Mouse (Mus musculus) limb, embryonic 12.5 days (tissue): ENCODE measurements at regions not wholly inside any gene's neighbourhood (a gene's known extent, or its start where the extent isn't known, plus 50 kb on each side); places are given as distances from the start of the nearest gene placed in this dataset.

Experiments used
- ATAC-seq: fragments of 200-750 bp; cut with Nextera tagmentation; 2 replicates; pipeline ENCODE4 v1.8.0; 2017; ENCODE audit warnings: low read depth, moderate TSS enrichment; ENCODE audit not compliant: insufficient number of reproducible peaks, insufficient read depth, low FRiP score, low TSS enrichment
- H3K27ac ChIP-seq: fragments of 300-500 bp; sonication (generic); 2 replicates; pipeline ENCODE4 v1.5.1; 2016; ENCODE audit warnings: mild to moderate bottlenecking, moderate library complexity
- H3K27me3 ChIP-seq: fragments of 300-500 bp; sonication (generic); 2 replicates; pipeline ENCODE4 v1.6.1; 2016; ENCODE audit warnings: mild to moderate bottlenecking, moderate library complexity
- H3K36me3 ChIP-seq: fragments of 300-500 bp; sonication (generic); 2 replicates; pipeline ENCODE4 v1.6.1; 2016; ENCODE audit warnings: mild to moderate bottlenecking, moderate library complexity
- H3K4me1 ChIP-seq: fragments of 300-500 bp; sonication (generic); replicated peaks from 2 replicates; pipeline ENCODE4 v1.6.1; 2016
- H3K4me2 ChIP-seq: fragments of 300-500 bp; sonication (generic); 2 replicates; pipeline ENCODE4 v1.6.1; 2016; ENCODE audit warnings: mild to moderate bottlenecking, moderate library complexity
- H3K4me3 ChIP-seq: fragments of 300-500 bp; sonication (generic); replicated peaks from 2 replicates; pipeline ENCODE4 v1.5.1; 2016; ENCODE audit warnings: mild to moderate bottlenecking
- H3K9ac ChIP-seq: fragments of 300-500 bp; sonication (generic); replicated peaks from 2 replicates; pipeline ENCODE4 v1.6.1; 2016; ENCODE audit warnings: mild to moderate bottlenecking, moderate library complexity
- H3K9me3 ChIP-seq: fragments of 300-500 bp; sonication (generic); 2 replicates; pipeline ENCODE4 v1.6.1; 2016; ENCODE audit warnings: mild to moderate bottlenecking, moderate library complexity
- WGBS: fragments of 180-500 bp; shearing (Covaris S2); methylation state at CpG from one replicate; pipeline ENCODE4 v1.1.7; 2016; 5-methylcytosine and 5-hydroxymethylcytosine counted together

GRCm38 (mm10) chr15:36362911-36363565, 644.5 kb downstream of the Zfp706 start:
- H3K36me3 ChIP-seq: no peaks in the 10 kb centered on the region
- no peak overlapping the region for H3K4me3 ChIP-seq
- no peak overlapping the region for H3K9ac ChIP-seq
- 74% methylated on average over 4 of the region's 4 CpGs for WGBS
- H3K4me2 ChIP-seq: no peak overlapping the region
- H3K9me3 ChIP-seq: no peaks in the 10 kb centered on the region
- H3K27me3 ChIP-seq: no peaks in the 10 kb centered on the region
- H3K27ac ChIP-seq: no peak overlapping the region
- no peak for ATAC-seq
- H3K4me1 ChIP-seq: no peaks in the 10 kb centered on the region

DNA sequence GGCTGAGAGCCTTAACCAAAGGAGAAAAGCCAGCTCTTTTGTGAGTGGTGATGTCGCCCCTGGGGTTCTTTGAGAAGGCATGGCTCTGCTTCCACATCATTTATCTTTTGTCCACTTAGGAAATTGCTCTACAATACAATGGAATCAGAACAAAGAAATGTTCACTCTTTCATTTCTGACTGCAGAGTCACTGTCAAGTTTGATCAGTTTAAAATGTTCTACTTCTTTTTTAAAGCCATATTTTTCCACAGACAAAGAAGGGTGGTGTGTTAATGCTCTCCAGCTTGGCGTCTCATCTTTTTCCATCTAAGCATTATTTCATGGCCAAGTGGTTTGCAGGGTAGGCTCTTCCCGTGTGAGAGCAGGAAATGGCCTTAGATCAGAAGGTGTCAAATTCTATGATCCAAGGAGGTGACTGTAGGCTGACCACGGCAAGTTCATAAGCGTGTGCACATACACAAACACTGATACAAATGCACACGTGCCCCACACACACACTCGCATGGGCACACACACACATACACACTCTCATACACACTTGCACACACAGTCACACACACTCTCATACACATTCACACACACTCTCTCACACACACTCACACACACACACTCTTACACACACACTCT, 645.9 kb downstream of the Zfp706 start:
- Histone ChIP-seq H3K4me2 (no peak overlapping the region), H3K27ac (no peak overlapping the region), H3K4me3 (no peak overlapping the region), H3K4me1 (no peaks in the 10 kb centered on the region), H3K36me3 (no peaks in the 10 kb centered on the region), H3K9ac (no peak overlapping the region), H3K27me3 (no peaks in the 10 kb centered on the region), H3K9me3 (no peaks in the 10 kb centered on the region)
- 72% methylated on average over 7 of the region's 7 CpGs for WGBS
- no peak for ATAC-seq

- Histone ChIP-seq H3K4me1 (no peaks in the 10 kb centered on the region), H3K27me3 (no peaks in the 10 kb centered on the region), H3K36me3 (no peaks in the 10 kb centered on the region), H3K4me2 (no peak overlapping the region), H3K27ac (no peak overlapping the region), H3K4me3 (no peak overlapping the region), H3K9ac (no peak overlapping the region), H3K9me3 (no peaks in the 10 kb centered on the region)
- WGBS: 78% methylated on average over 14 of the region's 14 CpGs
- ATAC-seq: no peak
Observed at GRCm38 (mm10) chr15:36360694-36361521, 646.7 kb downstream of the Zfp706 start.

DNA sequence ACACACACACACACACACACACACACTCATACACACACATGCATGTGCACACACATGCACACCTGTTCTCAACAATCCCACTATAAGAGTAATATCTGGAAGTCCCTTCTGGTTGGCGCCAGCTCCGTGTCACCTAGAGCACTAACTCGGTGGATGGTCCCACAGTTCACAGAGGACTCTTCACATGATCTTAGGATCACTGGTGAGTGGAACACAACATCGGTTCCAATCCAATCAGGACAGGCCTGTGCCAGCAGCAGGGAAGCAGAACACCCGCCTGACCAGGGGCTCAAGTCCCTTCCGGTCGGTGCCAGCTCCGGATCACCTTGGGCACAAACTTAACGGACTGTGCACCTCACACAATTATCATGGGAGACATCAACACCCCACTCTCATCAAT, 651.7 kb downstream of the Zfp706 start:
- Histone ChIP-seq H3K36me3 (no peaks in the 10 kb centered on the region), H3K4me2 (no peak overlapping the region), H3K27ac (no peak overlapping the region), H3K9me3 (no peaks in the 10 kb centered on the region), H3K4me1 (no peaks in the 10 kb centered on the region; the same call in 1 of the 2 replicates), H3K9ac (no peak overlapping the region), H3K4me3 (no peak overlapping the region), H3K27me3 (no peaks in the 10 kb centered on the region)
- ATAC-seq: no peak
- 94% methylated on average over 9 of the region's 9 CpGs for WGBS

- Histone ChIP-seq H3K27me3 (no peaks in the 10 kb centered on the region), H3K4me2 (no peak overlapping the region), H3K4me3 (no peak overlapping the region), H3K36me3 (no peaks in the 10 kb centered on the region), H3K9ac (no peak overlapping the region), H3K9me3 (no peaks in the 10 kb centered on the region), H3K4me1 (no peaks in the 10 kb centered on the region; the same call in 1 of the 2 replicates), H3K27ac (no peak overlapping the region)
- WGBS: 74% methylated on average over 6 of the region's 6 CpGs
- no peak for ATAC-seq
Observed at GRCm38 (mm10) chr15:36354545-36354944, 653.0 kb downstream of the Zfp706 start.

DNA sequence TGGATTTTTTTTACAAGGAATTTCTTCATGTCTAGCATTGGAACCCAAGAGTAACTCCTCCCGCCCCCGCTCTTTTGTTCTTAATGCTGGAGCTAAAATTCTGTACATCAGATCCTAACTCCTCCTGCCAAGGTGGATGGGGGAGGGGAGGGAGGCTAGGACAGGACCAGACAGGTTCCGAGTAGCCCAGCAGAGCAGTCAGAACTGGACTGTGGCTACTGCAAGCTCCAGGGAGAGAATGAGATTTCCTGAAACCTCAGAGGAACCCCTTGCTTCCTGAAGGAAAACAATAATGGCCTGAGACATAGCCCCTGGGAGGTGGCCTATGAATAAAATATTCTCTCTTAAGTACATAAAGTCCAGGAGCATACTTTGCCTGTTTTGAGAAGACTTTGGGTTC, 653.8 kb downstream of the Zfp706 start:
- H3K9me3 ChIP-seq: no peaks in the 10 kb centered on the region
- H3K36me3 ChIP-seq: no peaks in the 10 kb centered on the region
- H3K27me3 ChIP-seq: no peaks in the 10 kb centered on the region
- no peak overlapping the region for H3K4me3 ChIP-seq
- no peak overlapping the region for H3K27ac ChIP-seq
- no peak overlapping the region for H3K4me2 ChIP-seq
- no peak for ATAC-seq
- no peak overlapping the region for H3K9ac ChIP-seq
- WGBS: 80% methylated on average over 3 of the region's 3 CpGs
- no peaks in the 10 kb centered on the region; the same call in 1 of the 2 replicates for H3K4me1 ChIP-seq

GRCm38 (mm10) chr15:36352929-36353328, 654.6 kb downstream of the Zfp706 start:
- 88% methylated on average over 1 of the region's 1 CpGs for WGBS
- H3K27me3 ChIP-seq: no peaks in the 10 kb centered on the region

GRCm38 (mm10) chr15:36351693-36352092, 655.9 kb downstream of the Zfp706 start:
- Histone ChIP-seq H3K27me3 (no peaks in the 10 kb centered on the region), H3K27ac (no peak overlapping the region), H3K9ac (no peak overlapping the region), H3K4me3 (no peak overlapping the region), H3K9me3 (no peaks in the 10 kb centered on the region), H3K36me3 (no peaks in the 10 kb centered on the region), H3K4me2 (no peak overlapping the region), H3K4me1 (peaks cover 5% of the 10 kb centered on the region; the same call in 1 of the 2 replicates)
- ATAC-seq: no peak
- WGBS: 46% methylated on average over 3 of the region's 3 CpGs

More at GRCm38 (mm10) chr15:36352929-36353328, 654.6 kb downstream of the Zfp706 start:
- no peaks in the 10 kb centered on the region for H3K9me3 ChIP-seq
- no peak overlapping the region for H3K9ac ChIP-seq
- H3K27ac ChIP-seq: no peak overlapping the region
- H3K4me2 ChIP-seq: no peak overlapping the region
- H3K4me3 ChIP-seq: no peak overlapping the region
- H3K4me1 ChIP-seq: peaks cover 2% of the 10 kb centered on the region; the same call in 1 of the 2 replicates
- no peak for ATAC-seq
- H3K36me3 ChIP-seq: no peaks in the 10 kb centered on the region

DNA sequence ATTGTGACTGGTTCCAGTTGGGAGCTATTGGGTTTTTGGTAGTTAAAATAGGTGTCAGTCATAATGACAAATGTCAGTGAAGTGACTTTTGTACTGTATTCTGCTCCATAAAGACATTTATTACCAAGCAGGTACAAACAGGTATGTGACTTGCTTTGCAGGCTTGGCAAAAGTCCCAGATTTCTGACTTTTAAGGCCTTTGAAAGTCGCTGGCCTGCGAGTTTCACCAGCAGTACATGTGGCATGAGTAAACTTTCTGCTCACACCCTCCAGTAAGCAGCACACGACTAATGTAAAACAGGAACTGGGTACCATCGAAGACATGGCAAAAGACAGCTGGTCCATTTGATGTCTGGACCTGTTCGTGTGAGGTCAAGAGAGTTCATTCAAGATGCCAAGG, 659.2 kb downstream of the Zfp706 start:
- no peak overlapping the region for H3K4me3 ChIP-seq
- 63% methylated on average over 5 of the region's 5 CpGs for WGBS
- no peak for ATAC-seq
- H3K27me3 ChIP-seq: no peaks in the 10 kb centered on the region
- H3K27ac ChIP-seq: no peak overlapping the region
- no peak overlapping the region for H3K4me2 ChIP-seq
- H3K36me3 ChIP-seq: no peaks in the 10 kb centered on the region
- no peaks in the 10 kb centered on the region for H3K9me3 ChIP-seq
- H3K4me1 ChIP-seq: peaks cover 5% of the 10 kb centered on the region; the same call in 1 of the 2 replicates
- H3K9ac ChIP-seq: no peak overlapping the region

GRCm38 (mm10) chr15:36347333-36347845, 660.2 kb downstream of the Zfp706 start:
- Histone ChIP-seq H3K9ac (no peak overlapping the region), H3K36me3 (no peaks in the 10 kb centered on the region), H3K9me3 (no peaks in the 10 kb centered on the region), H3K27me3 (no peaks in the 10 kb centered on the region), H3K4me3 (no peak overlapping the region), H3K4me2 (no peak overlapping the region), H3K27ac (no peak overlapping the region), H3K4me1 (peaks cover 5% of the 10 kb centered on the region; the same call in 1 of the 2 replicates)
- WGBS: 74% methylated on average over 4 of the region's 4 CpGs
- no peak for ATAC-seq

DNA sequence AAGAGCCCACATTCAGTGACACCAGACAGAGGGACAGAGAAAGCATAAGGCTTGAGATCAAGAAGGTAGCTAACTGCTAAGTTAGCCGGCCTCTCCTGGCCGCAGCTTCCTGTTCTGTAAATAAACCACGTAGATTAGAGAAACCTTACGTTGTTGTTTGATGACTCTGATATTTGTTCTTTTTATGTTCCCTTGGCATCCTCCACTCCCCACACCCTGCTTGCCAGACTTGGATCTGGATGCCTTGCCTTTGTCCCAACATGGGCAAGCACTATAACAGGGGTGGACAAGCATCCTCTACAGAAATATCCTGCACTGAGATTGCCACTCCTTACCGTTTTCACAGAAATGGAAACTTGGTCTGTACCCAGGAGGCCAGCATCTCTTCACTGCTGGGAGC, 661.4 kb downstream of the Zfp706 start:
- H3K4me2 ChIP-seq: no peak overlapping the region
- no peak overlapping the region for H3K9ac ChIP-seq
- H3K27me3 ChIP-seq: no peaks in the 10 kb centered on the region
- no peaks in the 10 kb centered on the region for H3K9me3 ChIP-seq
- H3K27ac ChIP-seq: no peak overlapping the region
- H3K36me3 ChIP-seq: no peaks in the 10 kb centered on the region
- no peak for ATAC-seq
- no peak overlapping the region for H3K4me3 ChIP-seq
- 0 out of 2 replicates have a peak, but pooled peaks cover 5% of the 10 kb centered on the region for H3K4me1 ChIP-seq
- 75% methylated on average over 5 of the region's 5 CpGs for WGBS
